Mouse (Mus musculus) midbrain, embryonic 16.5 days (tissue): ENCODE results near the gene Tyrp1. TPM values are rescaled to one million over a fixed set of nuclear protein-coding genes. Genes with fewer than 3 reads are reported as not detected.

Experiments
- ATAC-seq: fragments of 200-750 bp; cut with Nextera tagmentation; 2 replicates; pipeline ENCODE4 v1.8.0; 2017; ENCODE audit warnings: moderate TSS enrichment
- H3K27ac ChIP-seq: fragments of 300-500 bp; sonication (generic); 2 replicates; pipeline ENCODE4 v1.5.1; 2014; ENCODE audit warnings: mild to moderate bottlenecking, low read length, mixed read lengths
- H3K27me3 ChIP-seq: fragments of 300-500 bp; sonication (generic); 2 replicates; pipeline ENCODE4 v1.6.1; 2014; ENCODE audit warnings: low read depth, low read length, mixed read lengths; ENCODE audit not compliant: control insufficient read depth, insufficient read depth
- H3K36me3 ChIP-seq: fragments of 300-500 bp; sonication (generic); 2 replicates; pipeline ENCODE4 v1.6.1; 2014; ENCODE audit warnings: mild to moderate bottlenecking, low read length, moderate library complexity, mixed read lengths; ENCODE audit not compliant: control insufficient read depth, insufficient read depth
- H3K4me1 ChIP-seq: fragments of 300-500 bp; sonication (generic); 2 replicates; pipeline ENCODE4 v1.6.1; 2014; ENCODE audit warnings: mild to moderate bottlenecking, low read length, mixed read lengths; ENCODE audit not compliant: control insufficient read depth, insufficient read depth
- H3K4me2 ChIP-seq: fragments of 300-500 bp; sonication (generic); 2 replicates; pipeline ENCODE4 v1.6.1; 2014; ENCODE audit warnings: mild to moderate bottlenecking, low read length, mixed read lengths
- H3K4me3 ChIP-seq: fragments of 300-500 bp; sonication (generic); 2 replicates; pipeline ENCODE4 v1.5.1; 2014; ENCODE audit warnings: low read depth, mild to moderate bottlenecking, low read length, moderate library complexity, mixed read lengths
- H3K9ac ChIP-seq: fragments of 300-500 bp; sonication (generic); 2 replicates; pipeline ENCODE4 v1.6.1; 2014; ENCODE audit warnings: low read depth, low read length, mixed read lengths
- H3K9me3 ChIP-seq: fragments of 300-500 bp; sonication (generic); replicated peaks from 2 replicates; pipeline ENCODE4 v1.6.1; 2014; ENCODE audit warnings: mild to moderate bottlenecking, low read length, mixed read lengths; ENCODE audit not compliant: control insufficient read depth, poor library complexity, severe bottlenecking
- WGBS: fragments of 180-500 bp; shearing (Covaris S2); extraction: QIAGEN DNeasy Blood & Tissue Kit; methylation state at CpG from one replicate; pipeline ENCODE4 v1.1.7; 2014; 5-methylcytosine and 5-hydroxymethylcytosine counted together
- polyA plus RNA-seq: library from polyadenylated mRNA; unstranded; fragments of >200 nt; fragmentation: Nextera tagmentation; extraction: Ambion mirVana; gene quantifications from 2 replicates; pipeline ENCODE4 v1.2.1, GENCODE M21; 2015

The Tyrp1 gene
- polyA plus RNA-seq, 1 experiment from 2014 or later: 0.50 TPM

DNA sequence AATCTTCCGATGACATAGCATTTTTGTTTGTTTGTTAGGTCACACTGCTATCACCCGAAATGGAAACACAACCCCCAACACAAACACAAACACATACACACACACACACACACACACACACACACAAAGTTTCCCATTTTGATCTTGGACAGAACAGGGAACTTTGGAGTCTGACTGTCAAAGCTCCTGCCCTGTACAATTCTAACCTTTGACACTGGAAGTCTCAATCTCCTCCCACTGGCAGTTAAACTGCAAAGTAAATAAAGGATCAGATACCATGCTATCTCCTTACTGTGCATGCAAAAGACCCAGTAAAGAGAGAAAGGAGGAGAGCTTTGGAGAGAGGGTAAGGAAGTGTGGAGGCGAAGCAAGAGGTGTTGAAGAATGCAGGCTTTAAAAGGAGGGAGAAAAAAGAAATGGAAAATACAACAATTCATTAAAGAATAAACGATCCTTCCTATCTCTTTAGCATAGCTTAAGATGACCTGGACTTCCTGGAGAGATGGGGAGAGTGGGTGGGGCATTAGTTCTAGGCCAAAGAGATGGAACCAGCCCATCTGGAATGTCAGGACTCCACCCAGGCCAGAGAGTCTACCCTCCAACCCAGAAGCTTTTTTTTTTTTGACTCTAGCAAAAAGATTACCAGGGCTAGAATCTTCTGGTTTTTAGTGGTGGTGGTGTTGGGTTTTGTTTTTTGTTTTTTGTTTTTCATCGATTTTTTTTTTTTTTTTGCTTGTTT lies 40.4 kb downstream of the Tyrp1 start:
- H3K27me3 ChIP-seq: no peaks in the 10 kb centered on the region
- H3K4me2 ChIP-seq: no peak overlapping the region
- 74% methylated on average over 5 of the region's 5 CpGs for WGBS
- H3K9me3 ChIP-seq: no peaks in the 10 kb centered on the region
- H3K9ac ChIP-seq: no peak overlapping the region
- no peaks in the 10 kb centered on the region for H3K36me3 ChIP-seq
- no peak overlapping the region for H3K4me3 ChIP-seq
- no peaks in the 10 kb centered on the region for H3K4me1 ChIP-seq
- no peak overlapping the region for H3K27ac ChIP-seq
- ATAC-seq: no peak

DNA sequence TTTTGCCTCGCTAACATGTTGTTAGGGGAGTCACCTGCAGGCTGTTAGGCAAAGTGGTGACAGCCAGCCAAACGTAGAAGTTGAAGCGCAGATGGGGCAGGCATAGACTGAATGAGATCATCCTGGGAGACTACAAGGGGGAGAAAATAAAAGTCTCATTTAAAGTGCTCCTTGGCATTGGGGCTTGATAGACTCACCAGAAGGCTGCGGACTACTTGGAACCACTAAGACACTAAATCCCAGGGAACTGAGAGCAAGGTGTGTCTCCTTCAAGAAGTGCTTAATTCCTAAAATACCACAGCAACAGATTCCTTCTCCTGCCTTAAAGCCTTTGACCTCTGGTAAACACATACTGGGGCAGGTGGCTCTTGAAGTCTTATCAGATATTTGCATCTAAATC lies 41.1 kb downstream of the Tyrp1 start:
- Histone ChIP-seq H3K4me3 (no peak overlapping the region), H3K27ac (no peak overlapping the region), H3K4me2 (no peak overlapping the region), H3K9ac (no peak overlapping the region), H3K4me1 (no peaks in the 10 kb centered on the region), H3K9me3 (no peaks in the 10 kb centered on the region), H3K27me3 (no peaks in the 10 kb centered on the region), H3K36me3 (no peaks in the 10 kb centered on the region)
- no peak for ATAC-seq
- 71% methylated on average over 4 of the region's 4 CpGs for WGBS

DNA sequence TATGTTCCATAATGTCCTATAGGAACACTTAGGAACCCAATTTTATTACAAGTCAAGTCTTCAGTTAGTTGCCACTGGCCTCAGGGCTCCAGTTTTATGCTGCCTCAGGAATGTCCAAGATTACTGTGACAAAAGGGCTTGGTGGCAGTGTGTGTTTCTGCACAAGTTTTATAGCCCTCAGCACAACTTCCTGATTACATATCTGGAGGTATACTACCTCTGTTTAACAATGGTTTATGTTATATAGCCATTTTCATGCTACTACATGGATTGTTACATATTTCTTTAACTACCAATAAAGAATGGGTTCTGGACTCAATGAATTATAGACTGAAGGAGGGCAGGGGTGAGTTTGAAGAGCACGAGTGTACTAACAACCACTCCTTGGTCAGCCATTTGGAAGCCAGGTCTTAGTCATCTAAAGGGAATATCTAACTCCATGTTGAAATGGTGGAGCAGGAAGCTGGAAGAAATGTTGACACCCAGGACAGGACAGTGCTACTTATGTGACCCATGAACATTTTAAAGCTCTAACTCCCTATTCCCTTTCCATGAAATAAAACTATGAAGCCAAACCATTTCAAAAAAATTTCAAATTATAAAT lies 48.2 kb downstream of the Tyrp1 start:
- Histone ChIP-seq H3K9ac (no peak overlapping the region), H3K4me2 (no peak overlapping the region), H3K36me3 (no peaks in the 10 kb centered on the region), H3K27ac (no peak overlapping the region), H3K27me3 (no peaks in the 10 kb centered on the region), H3K4me3 (no peak overlapping the region), H3K9me3 (no peaks in the 10 kb centered on the region), H3K4me1 (no peaks in the 10 kb centered on the region)
- no peak for ATAC-seq
- 92% methylated on average over 1 of the region's 1 CpGs for WGBS

DNA sequence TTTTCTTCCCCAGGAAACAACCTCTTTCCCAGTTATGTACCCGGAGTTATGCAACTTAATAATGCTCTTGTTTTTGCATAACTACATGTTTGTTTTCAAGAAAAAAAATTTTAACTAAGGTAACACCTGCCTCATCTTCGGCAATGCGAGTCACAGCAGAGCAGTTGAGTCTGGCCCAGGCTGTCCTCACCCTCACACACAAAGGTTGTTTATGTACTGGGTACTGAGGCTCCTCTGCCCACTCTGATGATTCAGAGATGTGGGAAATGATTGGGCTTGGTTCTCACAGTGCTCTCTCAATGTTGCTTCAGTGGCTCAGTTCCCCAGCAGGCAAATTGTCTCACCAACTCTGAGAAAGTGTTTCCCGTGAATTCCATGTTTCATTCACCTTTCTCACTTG lies 52.7 kb downstream of the Tyrp1 start:
- ATAC-seq: no peak
- WGBS: 86% methylated on average over 4 of the region's 4 CpGs
- no peaks in the 10 kb centered on the region for H3K9me3 ChIP-seq
- H3K36me3 ChIP-seq: no peaks in the 10 kb centered on the region
- no peak overlapping the region for H3K27ac ChIP-seq
- H3K27me3 ChIP-seq: no peaks in the 10 kb centered on the region
- H3K4me1 ChIP-seq: no peaks in the 10 kb centered on the region
- no peak overlapping the region for H3K4me2 ChIP-seq
- no peak overlapping the region for H3K9ac ChIP-seq
- no peak overlapping the region for H3K4me3 ChIP-seq

DNA sequence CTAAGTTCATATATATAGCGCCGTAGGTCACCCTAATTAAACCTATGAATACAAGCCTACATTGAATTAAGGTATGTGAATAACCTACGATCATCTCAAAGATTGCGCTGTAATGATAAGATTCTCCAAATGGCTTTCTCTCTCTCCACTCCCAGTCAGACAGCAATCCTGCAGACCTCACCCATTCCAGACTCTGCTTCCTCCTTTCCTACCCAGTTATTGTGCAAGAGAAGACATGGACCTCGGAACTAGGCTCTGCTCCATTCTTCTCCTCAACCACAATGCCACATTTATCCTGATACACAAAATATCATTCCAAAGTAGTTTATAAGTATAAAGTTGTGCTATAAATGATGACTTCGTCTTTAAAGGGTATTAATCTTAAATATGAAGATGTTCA lies 57.1 kb downstream of the Tyrp1 start:
- no peak overlapping the region for H3K27ac ChIP-seq
- no peaks in the 10 kb centered on the region for H3K36me3 ChIP-seq
- H3K9ac ChIP-seq: no peak overlapping the region
- 92% methylated on average over 6 of the region's 6 CpGs for WGBS
- H3K4me2 ChIP-seq: no peak overlapping the region
- no peak for ATAC-seq
- no peaks in the 10 kb centered on the region for H3K27me3 ChIP-seq
- H3K4me3 ChIP-seq: no peak overlapping the region
- no peaks in the 10 kb centered on the region for H3K4me1 ChIP-seq
- no peaks in the 10 kb centered on the region for H3K9me3 ChIP-seq

DNA sequence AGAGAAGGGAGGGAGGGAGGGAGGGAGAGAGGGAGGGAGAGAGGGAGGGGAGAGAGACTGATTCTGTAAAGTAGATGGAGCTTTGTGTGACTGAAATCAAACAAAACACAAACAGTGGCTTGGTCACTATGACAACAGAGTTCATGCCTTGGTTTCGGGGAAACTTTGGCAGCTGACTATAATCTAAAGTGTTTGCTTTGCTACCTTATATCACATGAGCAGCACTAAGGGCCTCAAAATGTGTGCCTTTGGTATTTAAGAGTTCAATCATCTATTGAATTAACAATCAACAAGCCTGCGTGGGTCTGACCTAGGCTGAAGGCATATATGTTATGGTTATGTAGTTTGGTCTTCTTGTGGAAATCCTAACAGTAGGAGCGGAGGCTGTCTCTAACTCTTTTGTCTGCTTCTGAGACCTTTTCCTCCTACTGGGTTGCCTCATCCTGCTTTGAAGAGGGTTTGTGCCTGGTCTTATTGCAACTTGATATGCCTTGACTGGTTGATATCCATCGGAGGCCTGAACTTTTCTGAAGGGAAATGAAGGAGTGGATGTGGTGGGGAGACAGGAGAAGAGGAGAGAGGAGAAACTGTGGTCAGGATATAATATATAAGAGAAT lies 61.5 kb downstream of the Tyrp1 start:
- Histone ChIP-seq H3K27me3 (no peaks in the 10 kb centered on the region), H3K4me2 (no peak overlapping the region), H3K4me3 (no peak overlapping the region), H3K9ac (no peak overlapping the region), H3K4me1 (no peaks in the 10 kb centered on the region), H3K36me3 (no peaks in the 10 kb centered on the region), H3K27ac (no peak overlapping the region), H3K9me3 (no peaks in the 10 kb centered on the region)
- WGBS: 47% methylated on average over 4 of the region's 4 CpGs
- no peak for ATAC-seq

Other genes starting within 250 kb of the Tyrp1 start
- gene Lurap1l, start 76.5 kb downstream of the Tyrp1 start, polyA plus RNA-seq: 8.4 and 9.0 TPM in 2 replicates